Mouse (Mus musculus) CH12.LX (cell line): Measurements from ENCODE around the gene Xpnpep3.

Experiments used
- CTCF ChIP-seq, 2 experiments: IDR thresholded peaks in 1 of 2; conservative IDR thresholded peaks in 1 of 2; 2 replicates each; pipeline ENCODE4 v1.5.1; 2011 to 2012; ENCODE audit warnings: low read depth in 2 of 2, low read length in 2 of 2, improper control_type of control experiment in 1 of 2, inconsistent platforms in 1 of 2, mild to moderate bottlenecking in 1 of 2, moderate library complexity in 1 of 2
- POLR2A ChIP-seq: IDR thresholded peaks from 2 replicates; pipeline ENCODE4 v1.6.1; 2011; ENCODE audit warnings: low read depth, mild to moderate bottlenecking, improper control_type of control experiment, low read length
- USF1 ChIP-seq: IDR thresholded peaks from 2 replicates; pipeline ENCODE4 v1.6.1; 2014; ENCODE audit warnings: low read depth, mild to moderate bottlenecking, inconsistent platforms, low read length, improper control_type of control experiment

GRCm38 (mm10) chr15:81358943-81359342, 41.0 kb upstream of the Xpnpep3 start:
- TF ChIP-seq CTCF (conservative IDR thresholded peaks at IDR 0.05 in 1 of 2, IDR thresholded peaks at IDR 0.05 in 1 of 2; ENCODE audit: low read depth in 2 of 2, low read length in 2 of 2) (no peak), USF1 (no peak), POLR2A (no peak)
